Mouse (Mus musculus): ENCODE results near the gene Nop53. TPM values are rescaled to one million over a fixed set of nuclear protein-coding genes. Genes with fewer than 3 reads are reported as not detected.

Nop53 gene
- polyA plus RNA-seq, 1 experiment from 2014 or later, result 107 TPM

- Histone ChIP-seq H3K36me3 (peaks cover 73% of the 10 kb centered on the region), H3K9ac (no peak overlapping the region), H3K27ac (replicated peaks) (no peak overlapping the region), H3K4me2 (no peak overlapping the region), H3K9me3 (no peaks in the 10 kb centered on the region), H3K4me1 (no peaks in the 10 kb centered on the region), H3K27me3 (replicated peaks) (no peaks in the 10 kb centered on the region), H3K4me3 (no peak overlapping the region)
- ATAC-seq (ENCODE audit: extremely low read depth, insufficient number of reproducible peaks, low FRiP score, low TSS enrichment), result no peak
- 71% methylated on average over 25 of the region's 25 CpGs for WGBS
Observed at GRCm38 (mm10) chr7:15972247-15972646, 26.4 kb upstream of the Nop53 start.

GRCm38 (mm10) chr7:15969674-15970073 lies 23.8 kb upstream of the Nop53 start:
- Histone ChIP-seq H3K27me3 (replicated peaks) (no peaks in the 10 kb centered on the region), H3K4me3 (no peak overlapping the region), H3K9me3 (no peaks in the 10 kb centered on the region), H3K4me1 (peaks cover 11% of the 10 kb centered on the region), H3K36me3 (peaks cover 51% of the 10 kb centered on the region), H3K27ac (replicated peaks) (no peak overlapping the region), H3K9ac (no peak overlapping the region), H3K4me2 (no peak overlapping the region)
- WGBS, result 83% methylated on average over 3 of the region's 3 CpGs
- no peak for ATAC-seq (ENCODE audit: extremely low read depth, insufficient number of reproducible peaks, low FRiP score, low TSS enrichment)

GRCm38 (mm10) chr7:15968322-15968721 lies 22.4 kb upstream of the Nop53 start:
- no peak overlapping the region for H3K4me2 ChIP-seq
- no peak overlapping the region for H3K27ac ChIP-seq (replicated peaks)
- no peaks in the 10 kb centered on the region for H3K27me3 ChIP-seq (replicated peaks)
- H3K36me3 ChIP-seq, result peaks cover 47% of the 10 kb centered on the region
- H3K9ac ChIP-seq, result no peak overlapping the region
- H3K9me3 ChIP-seq, result no peaks in the 10 kb centered on the region
- peaks cover 25% of the 10 kb centered on the region for H3K4me1 ChIP-seq
- WGBS, result 79% methylated on average over 8 of the region's 8 CpGs
- ATAC-seq (ENCODE audit: extremely low read depth, insufficient number of reproducible peaks, low FRiP score, low TSS enrichment), result no peak
- no peak overlapping the region for H3K4me3 ChIP-seq

GRCm38 (mm10) chr7:15967312-15967711 lies 21.4 kb upstream of the Nop53 start, which contains the start of gene Ehd2:
TSS of gene Ehd2 (minus strand) at chr7:15967567.
- ATAC-seq (ENCODE audit: extremely low read depth, insufficient number of reproducible peaks, low FRiP score, low TSS enrichment), result peak; percentile 79
- Histone ChIP-seq H3K9me3 (no peaks in the 10 kb centered on the region), H3K4me3 (peak within 1 kb of the TSS; percentile 63), H3K36me3 (peaks cover 39% of the 10 kb centered on the region), H3K4me1 (peaks cover 35% of the 10 kb centered on the region), H3K4me2 (peak within 1 kb of the TSS; percentile 72), H3K27ac (replicated peaks) (peak within 1 kb of the TSS; percentile 36; the same call in 1 of the 2 replicates), H3K27me3 (replicated peaks) (no peaks in the 10 kb centered on the region), H3K9ac (peak within 1 kb of the TSS; percentile 86)
- WGBS, result under 1% methylated on average over 15 of the region's 22 CpGs

GRCm38 (mm10) chr7:15966489-15966888 lies 20.6 kb upstream of the Nop53 start:
- H3K27me3 ChIP-seq (replicated peaks), result no peaks in the 10 kb centered on the region
- peaks cover 43% of the 10 kb centered on the region for H3K4me1 ChIP-seq
- H3K9me3 ChIP-seq, result no peaks in the 10 kb centered on the region
- ATAC-seq (ENCODE audit: extremely low read depth, insufficient number of reproducible peaks, low FRiP score, low TSS enrichment), result no peak
- H3K4me3 ChIP-seq, result peak overlapping the region; percentile 63
- peak overlapping the region; percentile 86 for H3K9ac ChIP-seq
- H3K27ac ChIP-seq (replicated peaks), result peak overlapping the region; percentile 36; the same call in 1 of the 2 replicates
- H3K4me2 ChIP-seq, result peak overlapping the region; percentile 72
- peaks cover 31% of the 10 kb centered on the region for H3K36me3 ChIP-seq
- 58% methylated on average over 3 of the region's 3 CpGs for WGBS

- Histone ChIP-seq H3K9me3 (no peaks in the 10 kb centered on the region), H3K27me3 (replicated peaks) (no peaks in the 10 kb centered on the region), H3K4me2 (peak overlapping the region; percentile 72), H3K4me1 (peaks cover 54% of the 10 kb centered on the region), H3K9ac (peak overlapping the region; percentile 70), H3K27ac (replicated peaks) (peak overlapping the region; percentile 91), H3K36me3 (peaks cover 24% of the 10 kb centered on the region), H3K4me3 (peak overlapping the region; percentile 24)
- WGBS, result 71% methylated on average over 32 of the region's 32 CpGs
- no peak for ATAC-seq (ENCODE audit: extremely low read depth, insufficient number of reproducible peaks, low FRiP score, low TSS enrichment)
Observed at GRCm38 (mm10) chr7:15963798-15964652, 18.2 kb upstream of the Nop53 start.

- peak overlapping the region; percentile 91 for H3K27ac ChIP-seq (replicated peaks)
- peak; percentile 28; the same call in 1 of the 2 replicates for ATAC-seq (ENCODE audit: extremely low read depth, insufficient number of reproducible peaks, low FRiP score, low TSS enrichment)
- H3K27me3 ChIP-seq (replicated peaks), result peaks cover 1% of the 10 kb centered on the region
- no peaks in the 10 kb centered on the region for H3K9me3 ChIP-seq
- H3K9ac ChIP-seq, result peak overlapping the region; percentile 65
- peaks cover 54% of the 10 kb centered on the region for H3K4me1 ChIP-seq
- peak overlapping the region; percentile 72 for H3K4me2 ChIP-seq
- H3K36me3 ChIP-seq, result peaks cover 38% of the 10 kb centered on the region
- peak overlapping the region; percentile 13 for H3K4me3 ChIP-seq
- whole genome bisulfite sequencing, result 17% methylated on average over 12 of the region's 12 CpGs
Observed at GRCm38 (mm10) chr7:15962311-15963288, 16.7 kb upstream of the Nop53 start.

- Histone ChIP-seq H3K36me3 (peaks cover 46% of the 10 kb centered on the region), H3K9ac (peak overlapping the region; percentile 65; the same call in 1 of the 2 replicates), H3K27me3 (replicated peaks) (peaks cover 5% of the 10 kb centered on the region), H3K27ac (replicated peaks) (peak overlapping the region; percentile 91), H3K4me3 (no peak overlapping the region), H3K4me1 (peaks cover 54% of the 10 kb centered on the region), H3K4me2 (peak overlapping the region; percentile 72), H3K9me3 (no peaks in the 10 kb centered on the region)
- 83% methylated on average over 7 of the region's 7 CpGs for WGBS
- no peak for ATAC-seq (ENCODE audit: extremely low read depth, insufficient number of reproducible peaks, low FRiP score, low TSS enrichment)
Observed at GRCm38 (mm10) chr7:15961798-15962197, 15.9 kb upstream of the Nop53 start.

- Histone ChIP-seq H3K9ac (no peak overlapping the region), H3K36me3 (peaks cover 52% of the 10 kb centered on the region), H3K27ac (replicated peaks) (peak overlapping the region; percentile 91), H3K4me2 (peak overlapping the region; percentile 72), H3K27me3 (replicated peaks) (peaks cover 5% of the 10 kb centered on the region), H3K4me3 (no peak overlapping the region), H3K9me3 (no peaks in the 10 kb centered on the region), H3K4me1 (peaks cover 57% of the 10 kb centered on the region)
- 41% methylated on average over 4 of the region's 4 CpGs for WGBS
- no peak for ATAC-seq (ENCODE audit: extremely low read depth, insufficient number of reproducible peaks, low FRiP score, low TSS enrichment)
Observed at GRCm38 (mm10) chr7:15961239-15961638, 15.4 kb upstream of the Nop53 start.

- Histone ChIP-seq H3K4me1 (peaks cover 60% of the 10 kb centered on the region), H3K27ac (replicated peaks) (peak overlapping the region; percentile 91), H3K4me2 (peak overlapping the region; percentile 12; the same call in 1 of the 2 replicates), H3K27me3 (replicated peaks) (peaks cover 5% of the 10 kb centered on the region), H3K4me3 (no peak overlapping the region), H3K9me3 (no peaks in the 10 kb centered on the region), H3K9ac (no peak overlapping the region), H3K36me3 (peaks cover 57% of the 10 kb centered on the region)
- WGBS, result 47% methylated on average over 4 of the region's 4 CpGs
- no peak for ATAC-seq (ENCODE audit: extremely low read depth, insufficient number of reproducible peaks, low FRiP score, low TSS enrichment)
Observed at GRCm38 (mm10) chr7:15960691-15961090, 14.8 kb upstream of the Nop53 start.

- Histone ChIP-seq H3K4me2 (no peak overlapping the region), H3K27ac (replicated peaks) (peak overlapping the region; percentile 68), H3K36me3 (peaks cover 84% of the 10 kb centered on the region), H3K9ac (no peak overlapping the region), H3K27me3 (replicated peaks) (peaks cover 5% of the 10 kb centered on the region), H3K4me1 (peaks cover 40% of the 10 kb centered on the region), H3K4me3 (no peak overlapping the region), H3K9me3 (no peaks in the 10 kb centered on the region)
- ATAC-seq (ENCODE audit: extremely low read depth, insufficient number of reproducible peaks, low FRiP score, low TSS enrichment), result no peak
- WGBS, result 57% methylated on average over 5 of the region's 5 CpGs
Observed at GRCm38 (mm10) chr7:15956143-15956542, 10.3 kb upstream of the Nop53 start.

All from heart, embryonic 13.5 days (tissue).